Mouse (Mus musculus) liver, adult 2 months (tissue): Measurements from ENCODE around the gene Hand1.

Source experiments
- CTCF ChIP-seq: fragments of 200-500 bp; IDR thresholded peaks from 2 replicates; pipeline ENCODE4 v1.5.1; 2011; ENCODE audit warnings: low read depth, low read length, control low read depth
- POLR2A ChIP-seq: fragments of 200-500 bp; IDR thresholded peaks from 2 replicates; pipeline ENCODE4 v1.6.1; 2011; ENCODE audit warnings: low read length, control low read depth; ENCODE audit not compliant: insufficient read depth; ENCODE audit errors: extremely low read depth

GRCm38 (mm10) chr11:57823714-57824113 is 8.9 kb downstream of the Hand1 start:
- no peak for TF ChIP-seq CTCF
- TF ChIP-seq POLR2A: no peak
